In the genomic region with DNA sequence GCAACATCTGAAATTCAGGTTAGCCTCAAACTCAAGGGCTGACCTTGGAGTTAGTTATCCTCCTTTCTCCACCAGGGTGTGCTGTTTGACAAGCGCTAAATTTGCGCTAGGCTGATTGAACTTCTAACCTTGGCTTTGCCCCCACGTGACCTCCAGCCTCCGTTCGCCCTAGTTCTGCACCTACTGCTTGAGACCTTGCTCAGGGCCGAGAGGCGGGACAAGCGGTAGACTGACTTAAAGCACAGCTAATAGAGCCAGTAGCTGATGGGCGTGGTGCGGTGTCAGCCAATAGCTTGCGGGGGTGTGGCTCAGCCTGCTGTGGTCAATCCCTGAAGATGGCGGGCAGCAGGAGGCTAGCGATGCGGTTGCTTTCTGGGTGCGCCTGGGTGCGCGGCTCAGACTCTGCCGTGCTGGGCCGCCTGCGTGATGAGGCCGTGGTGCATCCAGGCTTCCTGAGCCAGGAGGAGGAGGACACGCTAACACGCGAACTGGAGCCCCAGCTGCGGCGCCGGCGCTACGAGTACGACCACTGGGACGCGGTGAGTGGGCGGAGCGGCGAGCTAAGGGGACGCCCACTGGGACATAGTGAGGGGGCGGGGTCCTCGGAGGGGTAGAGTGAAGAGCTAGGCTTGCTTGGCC, we compare ENCODE assay signal across 8 mouse cellular contexts. TPM values are rescaled to one million over a fixed set of nuclear protein-coding genes. Genes with fewer than 3 reads are reported as not detected.
DNase-seq lines count a peak whose midpoint lies in the region; ATAC-seq lines count a peak whose summit lies in the region.

Alkbh7 (plus strand) TSS at position 311 of the 639 bp plus-strand sequence.

- peaks cover 29% of the 10 kb centered on the region for H3K36me3 ChIP-seq in lung, embryonic 16.5 days (ENCODE audit: control insufficient read depth, insufficient read depth, low read length)

- H3K27me3 ChIP-seq in lung, embryonic 16.5 days (ENCODE audit: control insufficient read depth, insufficient read depth, low read depth, low read length) = no peaks in the 10 kb centered on the region

- ATAC-seq in hematopoietic stem cell, adult 5-6 weeks (replicated peaks in 1 of 2; ENCODE audit: insufficient read depth in 1 of 2, low FRiP score in 2 of 2, low TSS enrichment in 1 of 2, low read depth in 1 of 2, poor library complexity in 2 of 2, severe bottlenecking in 2 of 2) = peak; percentile 98 to 99
- peak; percentile 99 for ATAC-seq in lung, embryonic 16.5 days (ENCODE audit: low read depth)

- H3K9ac ChIP-seq in lung, embryonic 16.5 days (ENCODE audit: low read length) = peak within 1 kb of the TSS; percentile 74

- no peaks in the 10 kb centered on the region for H3K9me3 ChIP-seq in lung, embryonic 16.5 days (ENCODE audit: control insufficient read depth, low read length)

- H3K4me3 ChIP-seq in lung, embryonic 16.5 days (ENCODE audit: low read length) = peak within 1 kb of the TSS; percentile 75

- H3K4me1 ChIP-seq in lung, embryonic 16.5 days (replicated peaks; ENCODE audit: control insufficient read depth, insufficient read depth, low read length) = peaks cover 5% of the 10 kb centered on the region

- peak; percentile 98 for DNase-seq in MEL-GATA-1-ER (ENCODE audit: extremely low read depth, low read depth)
- peak; percentile 90 for DNase-seq in cerebellum, adult 8-10 months
- peak; percentile 97 for DNase-seq in forelimb bud, embryonic 11.5 days (ENCODE audit: low read depth, low spot score)
- DNase-seq in layer of hippocampus, adult 9-10 months (ENCODE audit: low spot score) = peak; percentile 95
- DNase-seq in ovary, postnatal 10 days (ENCODE audit: low spot score) = peak; percentile 67
- DNase-seq in thymus, postnatal 10 days (ENCODE audit: low spot score in 2 of 2) = peak; percentile 88 to 95

- H3K4me2 ChIP-seq in lung, embryonic 16.5 days (ENCODE audit: low read depth, low read length) = peak within 1 kb of the TSS; percentile 73

- under 1% methylated on average over 38 of the region's 38 CpGs for WGBS in lung, embryonic 16.5 days

- peak within 1 kb of the TSS; percentile 67 for H3K27ac ChIP-seq in lung, embryonic 16.5 days (ENCODE audit: low read length)

RNA-seq across cellular contexts. Expression of gene Alkbh7, which starts in this region (rescaled TPM):
- total RNA-seq in hematopoietic stem cell, adult 5-6 weeks (2017) = 13.2 and 18.7 TPM in 2 replicates
- polyA plus RNA-seq in lung, embryonic 16.5 days (2015; fragmentation: Nextera tagmentation; extraction: Ambion mirVana) = 41.3 and 42.6 TPM in 2 replicates

Comparison
In these comparisons a context has a peak if more than half of its experiments do, and no peak if none do; other contexts are left out.
1. Peak in every context shown above with its lines: DNase-seq, ATAC-seq, H3K4me3 ChIP-seq and H3K27ac ChIP-seq.